Mouse (Mus musculus) lung, adult 2 months (tissue): Measurements from ENCODE around the gene Plekha6. TPM values are rescaled to one million over a fixed set of nuclear protein-coding genes. Genes with fewer than 3 reads are reported as not detected.

Experiments
- DNase-seq: peaks from one replicate; pipeline ENCODE4 v3.0.0; 2022
- H3K4me1 ChIP-seq: fragments of 200-500 bp; 2 replicates; pipeline ENCODE4 v1.6.1; 2011; ENCODE audit warnings: low read length; ENCODE audit not compliant: control insufficient read depth, insufficient read depth
- H3K4me3 ChIP-seq: fragments of 200-500 bp; replicated peaks from 2 replicates; pipeline ENCODE3; 2011; ENCODE audit warnings: low read depth, mild to moderate bottlenecking, control low read depth, low read length; ENCODE audit errors: extremely low read depth
- CTCF ChIP-seq: fragments of 200-500 bp; IDR thresholded peaks from 2 replicates; pipeline ENCODE4 v1.5.1; 2011; ENCODE audit warnings: mild to moderate bottlenecking, low read length, control low read depth; ENCODE audit not compliant: insufficient read depth
- POLR2A ChIP-seq: fragments of 200-500 bp; IDR thresholded peaks from 2 replicates; pipeline ENCODE4 v1.6.1; 2011; ENCODE audit warnings: low read depth, mild to moderate bottlenecking, control low read depth, low read length, borderline replicate concordance; ENCODE audit errors: extremely low read depth
- WGBS: fragments of 180-500 bp; shearing (Covaris S2); methylation state at CpG from one replicate; pipeline ENCODE4 v1.1.7; 2018; 5-methylcytosine and 5-hydroxymethylcytosine counted together
- polyA plus RNA-seq: library from polyadenylated mRNA; depleted of rRNA; stranded (reverse); fragments of >200 nt; gene quantifications from 2 replicates; pipeline ENCODE4 v1.2.3, GENCODE M21; 2012

The Plekha6 gene
- polyA plus RNA-seq, 1 experiment: 39.4 TPM

GRCm38 (mm10) chr1:133292608-133293007, 128.6 kb downstream of the Plekha6 start:
- DNase-seq: peak; percentile 22

GRCm38 (mm10) chr1:133296376-133296775, 132.4 kb downstream of the Plekha6 start:
- DNase-seq: peak; percentile 31
- WGBS: 56% methylated on average over 9 of the region's 9 CpGs

More at GRCm38 (mm10) chr1:133292608-133293007, 128.6 kb downstream of the Plekha6 start:
- H3K4me3 ChIP-seq: no peak overlapping the region
- TF ChIP-seq CTCF: no peak
- no peak for TF ChIP-seq POLR2A
- H3K4me1 ChIP-seq: no peaks in the 10 kb centered on the region

GRCm38 (mm10) chr1:133298816-133299215, 134.8 kb downstream of the Plekha6 start:
- Histone ChIP-seq H3K4me3 (no peak overlapping the region), H3K4me1 (no peaks in the 10 kb centered on the region; the same call in 1 of the 2 replicates)
- no peak for DNase-seq
- 67% methylated on average over 14 of the region's 14 CpGs for WGBS
- TF ChIP-seq CTCF: no peak
- no peak for TF ChIP-seq POLR2A

More at GRCm38 (mm10) chr1:133296376-133296775, 132.4 kb downstream of the Plekha6 start:
- no peak for TF ChIP-seq CTCF
- no peak for TF ChIP-seq POLR2A
- Histone ChIP-seq H3K4me3 (no peak overlapping the region), H3K4me1 (no peaks in the 10 kb centered on the region)

DNA sequence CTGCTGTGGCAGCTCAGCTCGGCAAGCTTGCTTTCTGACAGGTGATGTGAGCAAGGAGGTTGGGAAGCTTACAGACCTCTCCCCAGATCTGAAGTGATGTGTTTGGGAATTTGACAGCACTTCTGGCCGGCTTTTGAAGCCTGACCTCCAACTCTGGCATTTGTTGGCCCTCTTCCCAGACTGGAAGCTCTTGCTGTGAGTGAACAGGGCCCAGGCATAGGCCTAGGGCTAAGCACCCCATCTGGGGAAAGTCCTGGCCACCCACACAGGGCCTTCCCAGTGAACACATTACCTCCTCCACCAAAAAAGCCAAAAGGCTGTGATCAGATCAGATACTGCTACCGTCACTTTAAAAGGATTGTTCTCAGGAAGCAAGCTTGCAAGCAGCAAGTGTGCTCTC, 138.5 kb downstream of the Plekha6 start:
- H3K4me3 ChIP-seq: no peak overlapping the region
- DNase-seq: peak; percentile 47
- TF ChIP-seq CTCF: no peak
- TF ChIP-seq POLR2A: no peak
- WGBS: 32% methylated on average over 3 of the region's 3 CpGs
- no peaks in the 10 kb centered on the region; the same call in 1 of the 2 replicates for H3K4me1 ChIP-seq

DNA sequence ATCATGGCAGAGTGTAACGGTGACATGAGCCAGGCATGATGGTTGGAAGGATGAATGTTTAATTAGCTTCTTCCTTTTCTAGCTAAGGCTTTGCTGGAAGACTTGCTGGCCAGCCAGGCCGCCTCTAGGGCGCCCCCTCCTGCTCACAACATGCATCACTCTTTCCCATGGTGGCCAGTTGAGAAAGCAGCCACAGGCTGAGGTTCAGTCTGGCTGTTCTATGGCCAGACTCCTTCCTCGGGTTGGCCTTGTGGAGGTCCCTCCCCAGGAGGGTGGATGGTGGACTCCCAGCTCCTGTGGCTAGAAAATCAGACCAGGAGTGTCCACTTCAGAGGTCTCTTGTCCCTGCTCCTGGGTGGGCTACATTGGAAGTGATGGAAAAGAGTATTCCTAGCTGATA, 142.8 kb downstream of the Plekha6 start:
- TF ChIP-seq POLR2A: no peak
- TF ChIP-seq CTCF: peak; percentile 76
- WGBS: 4% methylated on average over 4 of the region's 4 CpGs
- no peaks in the 10 kb centered on the region; the same call in 1 of the 2 replicates for H3K4me1 ChIP-seq
- H3K4me3 ChIP-seq: no peak overlapping the region
- peak; percentile 73 for DNase-seq

DNA sequence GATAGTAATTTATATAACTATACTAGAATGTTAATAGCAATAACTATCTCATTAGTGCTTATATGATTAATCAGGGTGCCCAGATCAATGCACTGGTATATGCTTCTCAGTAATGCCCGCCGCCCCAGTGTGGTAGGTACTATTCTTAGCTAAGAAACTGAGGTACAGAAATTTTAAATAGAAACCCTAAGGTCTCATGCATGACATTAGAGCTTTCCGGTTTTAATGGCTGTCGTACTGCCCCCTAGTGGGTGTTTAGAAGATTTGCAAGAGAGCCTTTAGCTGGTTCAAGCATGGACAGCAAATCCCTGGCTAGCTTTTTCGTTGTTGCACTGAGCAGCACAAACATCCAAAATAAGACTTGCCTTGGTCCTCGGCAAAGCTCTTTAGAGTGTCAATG, 143.3 kb downstream of the Plekha6 start:
- WGBS: 12% methylated on average over 6 of the region's 6 CpGs

DNA sequence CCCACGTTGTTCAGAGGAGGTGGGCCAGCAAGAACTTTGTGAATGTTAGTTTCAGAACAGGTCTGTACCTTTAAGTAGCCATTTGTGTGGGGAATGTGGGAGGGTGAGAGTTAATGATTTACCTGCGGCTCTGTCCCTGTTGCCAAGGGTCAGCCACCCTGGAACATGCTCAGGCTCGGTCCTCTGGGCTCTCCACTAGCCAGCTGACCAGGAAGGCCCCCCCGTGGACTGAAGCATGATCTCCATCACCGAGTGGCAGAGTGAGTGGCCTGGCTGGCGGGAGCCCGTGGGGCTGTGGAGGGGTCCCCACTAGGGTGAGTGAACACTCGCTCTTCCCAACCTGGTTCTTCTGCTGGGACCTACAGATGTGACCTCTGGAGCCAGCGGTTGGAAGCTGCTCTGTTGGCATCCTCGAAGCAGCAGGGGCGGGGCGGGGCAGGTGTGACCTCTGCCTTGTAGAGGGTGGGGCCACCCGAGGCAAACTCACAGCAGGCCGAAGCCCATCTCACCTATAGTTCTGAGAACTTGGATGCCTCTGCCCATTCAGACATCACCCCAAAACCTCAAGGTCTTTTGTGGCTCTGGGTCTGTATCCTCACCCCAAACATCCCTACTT, 145.8 kb downstream of the Plekha6 start, which contains the start of gene Golt1a:
TSS of gene Golt1a (plus strand) at position 149 of the 616 bp plus-strand sequence.
- TF ChIP-seq CTCF: no peak
- Histone ChIP-seq H3K4me1 (peaks cover 3% of the 10 kb centered on the region; the same call in 1 of the 2 replicates), H3K4me3 (no peak within 1 kb of the TSS)
- 54% methylated on average over 14 of the region's 14 CpGs for WGBS
- peak; percentile 31 for DNase-seq

More for the DNA sequence above, 143.3 kb downstream of the Plekha6 start:
- H3K4me1 ChIP-seq: peaks cover 3% of the 10 kb centered on the region
- TF ChIP-seq POLR2A (no peak), CTCF (peak; percentile 20; the same call in 1 of the 2 replicates)
- H3K4me3 ChIP-seq: no peak overlapping the region
- peak; percentile 32 for DNase-seq

GRCm38 (mm10) chr1:133311240-133311639, 147.2 kb downstream of the Plekha6 start:
- TF ChIP-seq POLR2A (no peak), CTCF (peak; percentile 29; the same call in 1 of the 2 replicates)
- 72% methylated on average over 4 of the region's 4 CpGs for WGBS
- DNase-seq: no peak
- peaks cover 3% of the 10 kb centered on the region; the same call in 1 of the 2 replicates for H3K4me1 ChIP-seq
- H3K4me3 ChIP-seq: no peak overlapping the region

- WGBS: 24% methylated on average over 10 of the region's 10 CpGs
- no peak for TF ChIP-seq POLR2A
- no peak for TF ChIP-seq CTCF
- H3K4me1 ChIP-seq: peaks cover 3% of the 10 kb centered on the region; the same call in 1 of the 2 replicates
Observed at GRCm38 (mm10) chr1:133311946-133312345, 147.9 kb downstream of the Plekha6 start.

DNA sequence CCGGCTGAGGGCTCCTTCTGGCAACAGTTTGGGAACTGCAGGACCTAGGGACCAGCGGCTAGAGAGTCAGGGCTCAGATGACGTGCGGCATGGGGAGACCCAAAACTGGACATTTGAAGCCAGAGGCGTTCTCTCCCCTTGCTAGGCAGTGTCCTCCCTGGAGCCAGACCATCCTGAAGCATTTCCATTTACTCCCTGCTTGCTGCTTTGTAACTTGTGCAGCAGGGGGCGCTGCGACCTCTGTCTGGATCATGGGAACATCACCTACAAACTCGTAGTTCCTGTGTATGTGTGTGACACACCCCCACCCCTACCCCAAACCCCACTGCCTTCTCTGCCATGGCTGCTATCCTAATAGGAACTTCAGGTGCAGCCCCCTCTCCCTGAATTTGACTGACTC, 150.4 kb downstream of the Plekha6 start:
- H3K4me3 ChIP-seq: no peak overlapping the region
- no peak for TF ChIP-seq POLR2A
- peak; percentile 95 for TF ChIP-seq CTCF
- peaks cover 3% of the 10 kb centered on the region; the same call in 1 of the 2 replicates for H3K4me1 ChIP-seq
- DNase-seq: peak; percentile 65
- WGBS: 32% methylated on average over 8 of the region's 8 CpGs

More at GRCm38 (mm10) chr1:133311946-133312345, 147.9 kb downstream of the Plekha6 start:
- no peak for DNase-seq
- H3K4me3 ChIP-seq: no peak overlapping the region
